Mouse (Mus musculus) effector memory CD4-positive, alpha-beta T cell, adult 7 months (primary cell): Measurements from ENCODE around the gene Znrf2. TPM values are rescaled to one million over a fixed set of nuclear protein-coding genes. Genes with fewer than 3 reads are reported as not detected.

Experiments used
- polyA plus RNA-seq: library from polyadenylated mRNA; unstranded; fragments of 100-300 nt; shearing (Covaris generic); gene quantifications from one replicate; pipeline ENCODE4 v1.2.1, GENCODE M21; 2017

Znrf2 gene
- polyA plus RNA-seq = 156 TPM

DNA sequence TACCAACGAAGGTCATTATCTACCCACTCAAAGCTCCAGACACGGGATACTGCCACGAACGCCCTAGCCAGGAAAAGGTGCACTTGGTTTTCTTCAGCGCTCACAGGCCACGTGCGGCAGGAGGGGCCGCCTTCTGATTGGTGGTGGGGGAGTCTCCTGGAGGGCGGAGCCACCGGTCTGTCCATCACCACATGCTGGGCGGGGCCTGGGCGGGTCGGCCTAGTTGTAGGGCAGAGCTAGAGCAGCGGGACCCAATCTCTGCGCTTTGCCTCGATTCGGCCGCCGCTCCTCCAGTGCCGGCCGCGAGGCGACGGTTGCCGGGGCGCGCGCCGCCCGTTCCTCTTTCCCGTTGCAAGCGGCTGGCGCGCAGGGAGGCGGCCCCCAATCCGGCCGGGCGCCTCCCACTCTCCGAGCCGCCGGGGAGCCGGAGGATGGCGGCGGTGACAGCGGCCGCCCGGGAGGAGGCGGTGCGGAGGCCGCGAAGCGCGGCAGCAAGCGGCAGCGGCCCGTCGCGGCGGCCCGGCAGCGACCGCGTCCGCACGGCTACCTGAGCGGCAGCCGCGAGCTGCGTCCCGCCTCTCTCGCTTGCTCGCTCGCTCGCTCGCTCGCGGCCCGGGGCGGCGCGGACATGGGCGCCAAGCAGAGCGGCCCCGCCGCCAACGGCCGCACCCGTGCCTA is at the start of gene Znrf2:
TSS of gene Znrf2 (plus strand) at position 529 of the 678 bp plus-strand sequence.

Other genes with a start within 250 kb of the Znrf2 start
- 10.7 TPM for gene Plekha8, start 221.8 kb upstream of the Znrf2 start, polyA plus RNA-seq
- gene Fkbp14, start 219.6 kb upstream of the Znrf2 start, polyA plus RNA-seq = 1.7 TPM
- 14.6 TPM for gene Mturn, start 135.3 kb upstream of the Znrf2 start, polyA plus RNA-seq
- 46.2 TPM for gene Nod1, start 155.7 kb downstream of the Znrf2 start, polyA plus RNA-seq
- 15.1 TPM for gene Ggct, start 176.0 kb downstream of the Znrf2 start, polyA plus RNA-seq
- 91.8 TPM for gene Gars, start 221.1 kb downstream of the Znrf2 start, polyA plus RNA-seq